In genomic region chr7:131677126-131677525, GRCm38 (mm10) we compare ENCODE assay signal across 16 mouse cellular contexts.
"Had no signal": no experiment of that assay in that cellular context is flagged by ENCODE, and none has a peak within 500 bp of the region (broad histone marks: within the 10 kb centered on the region; RNA-seq: fewer than 3 reads in every experiment).

No protein-coding gene starts in this region.

- ATAC-seq: liver, embryonic 12.5 days; liver, postnatal 0 days; lung, postnatal 0 days; midbrain, embryonic 13.5 days; midbrain, embryonic 15.5 days; midbrain, embryonic 16.5 days had no signal

- DNase-seq: left cerebral cortex, postnatal 4 days; liver, embryonic 13.5 days; liver, postnatal 0 days; lung, adult 18-20 months; lung, adult 2 months; lung, embryonic 14.5 days; lung, postnatal 10 days; lung, postnatal 14 days; lung, postnatal 36 days; lung, postnatal 4 days; midbrain, embryonic 14.5 days had no signal
